Mouse (Mus musculus) hindbrain, postnatal 0 days (tissue): ENCODE data around the gene Mnat1. TPM values are rescaled to one million over a fixed set of nuclear protein-coding genes. Genes with fewer than 3 reads are reported as not detected.

ENCODE experiments used
- ATAC-seq: fragments of 200-750 bp; cut with Nextera tagmentation; 2 replicates; pipeline ENCODE4 v1.8.0; 2017; ENCODE audit warnings: mild to moderate bottlenecking, moderate TSS enrichment, moderate library complexity
- DNase-seq: peaks from one replicate; pipeline ENCODE4 v3.0.0-alpha.2; 2015; ENCODE audit warnings: low spot score
- H3K27ac ChIP-seq: fragments of 300-500 bp; sonication (generic); 2 replicates; pipeline ENCODE4 v1.5.1; 2014; ENCODE audit warnings: mild to moderate bottlenecking
- H3K27me3 ChIP-seq: fragments of 300-500 bp; sonication (generic); 2 replicates; pipeline ENCODE4 v1.6.1; 2014; ENCODE audit warnings: low read length, mixed read lengths; ENCODE audit not compliant: insufficient read depth
- H3K36me3 ChIP-seq: fragments of 300-500 bp; sonication (generic); 2 replicates; pipeline ENCODE4 v1.6.1; 2014; ENCODE audit warnings: low read length, mixed read lengths; ENCODE audit not compliant: insufficient read depth
- H3K4me1 ChIP-seq: fragments of 300-500 bp; sonication (generic); 2 replicates; pipeline ENCODE4 v1.6.1; 2014; ENCODE audit warnings: antibody characterized with exemption, low read length, mixed read lengths; ENCODE audit not compliant: insufficient read depth
- H3K4me2 ChIP-seq: fragments of 300-500 bp; sonication (generic); 2 replicates; pipeline ENCODE4 v1.6.1; 2014; ENCODE audit warnings: low read depth, mild to moderate bottlenecking, low read length, moderate library complexity, mixed read lengths
- H3K4me3 ChIP-seq: fragments of 300-500 bp; sonication (generic); 2 replicates; pipeline ENCODE4 v1.5.1; 2014; ENCODE audit warnings: low read length
- H3K9ac ChIP-seq: fragments of 300-500 bp; sonication (generic); replicated peaks from 2 replicates; pipeline ENCODE4 v1.6.1; 2014; ENCODE audit warnings: mild to moderate bottlenecking, low read length, moderate library complexity, mixed read lengths
- H3K9me3 ChIP-seq: fragments of 300-500 bp; sonication (generic); 2 replicates; pipeline ENCODE4 v1.6.1; 2016; ENCODE audit warnings: low read length, mixed read lengths
- CTCF ChIP-seq: IDR thresholded peaks from 2 replicates; pipeline ENCODE4 v1.5.1; 2016; ENCODE audit warnings: antibody characterized with exemption, control low read depth, low read depth
- WGBS: fragments of 180-500 bp; shearing (Covaris S2); extraction: QIAGEN DNeasy Blood & Tissue Kit; methylation state at CpG from one replicate; pipeline ENCODE4 v1.1.7; 2014; 5-methylcytosine and 5-hydroxymethylcytosine counted together
- polyA plus RNA-seq: library from polyadenylated mRNA; unstranded; fragments of >200 nt; fragmentation: Nextera tagmentation; extraction: Ambion mirVana; gene quantifications from 2 replicates; pipeline ENCODE4 v1.2.1, GENCODE M21; 2015
- total RNA-seq: library from RNA; depleted of rRNA; stranded (reverse); fragments of >200 nt; gene quantifications from 2 replicates; pipeline ENCODE4 v1.2.3, GENCODE M21; 2014; rRNA removed

Gene Mnat1
- total and polyA plus RNA-seq, 2 experiments from 2014 or later = 17.4 to 17.6 TPM

GRCm38 (mm10) chr12:73317706-73318686 is 194.5 kb downstream of the Mnat1 start:
- DNase-seq (no peak), ATAC-seq (no peak)
- Histone ChIP-seq H3K4me3 (no peak overlapping the region), H3K4me2 (no peak overlapping the region), H3K9ac (no peak overlapping the region), H3K27ac (no peak overlapping the region), H3K36me3 (no peaks in the 10 kb centered on the region), H3K27me3 (no peaks in the 10 kb centered on the region), H3K9me3 (no peaks in the 10 kb centered on the region), H3K4me1 (no peaks in the 10 kb centered on the region)
- WGBS = 92% methylated on average over 7 of the region's 7 CpGs
- TF ChIP-seq CTCF = no peak

Other genes with a start within 250 kb of the Mnat1 start
- 0.22 TPM in 1 of 2 replicates, not detected in the other for gene Six6, start 183.8 kb upstream of the Mnat1 start, total RNA-seq
- not detected in 2 replicates for gene Six6, start 183.8 kb upstream of the Mnat1 start, polyA plus RNA-seq
- 1.7 and 3.7 TPM in 2 replicates for gene 4930447C04Rik, start 182.9 kb upstream of the Mnat1 start, total RNA-seq
- gene 4930447C04Rik, start 182.9 kb upstream of the Mnat1 start, polyA plus RNA-seq = 7.9 and 8.8 TPM in 2 replicates
- 0.22 and 0.47 TPM in 2 replicates for gene Six1, start 69.8 kb upstream of the Mnat1 start, total RNA-seq
- gene Six1, start 69.8 kb upstream of the Mnat1 start, polyA plus RNA-seq = 0.54 and 0.68 TPM in 2 replicates
- gene Six4, start 10.3 kb upstream of the Mnat1 start, total RNA-seq = 1.6 and 1.8 TPM in 2 replicates
- gene Six4, start 10.3 kb upstream of the Mnat1 start, polyA plus RNA-seq = 0.15 and 0.26 TPM in 2 replicates
- 6.6 and 9.7 TPM in 2 replicates for gene Trmt5, start 163.0 kb downstream of the Mnat1 start, total RNA-seq
- 15.0 TPM in 2 replicates for gene Trmt5, start 163.0 kb downstream of the Mnat1 start, polyA plus RNA-seq
- gene Slc38a6, start 163.1 kb downstream of the Mnat1 start, total RNA-seq = 26.5 and 45.4 TPM in 2 replicates
- gene Slc38a6, start 163.1 kb downstream of the Mnat1 start, polyA plus RNA-seq = 6.4 and 10.7 TPM in 2 replicates